8 mouse cellular contexts compared by ENCODE assay signal in the genomic region with DNA sequence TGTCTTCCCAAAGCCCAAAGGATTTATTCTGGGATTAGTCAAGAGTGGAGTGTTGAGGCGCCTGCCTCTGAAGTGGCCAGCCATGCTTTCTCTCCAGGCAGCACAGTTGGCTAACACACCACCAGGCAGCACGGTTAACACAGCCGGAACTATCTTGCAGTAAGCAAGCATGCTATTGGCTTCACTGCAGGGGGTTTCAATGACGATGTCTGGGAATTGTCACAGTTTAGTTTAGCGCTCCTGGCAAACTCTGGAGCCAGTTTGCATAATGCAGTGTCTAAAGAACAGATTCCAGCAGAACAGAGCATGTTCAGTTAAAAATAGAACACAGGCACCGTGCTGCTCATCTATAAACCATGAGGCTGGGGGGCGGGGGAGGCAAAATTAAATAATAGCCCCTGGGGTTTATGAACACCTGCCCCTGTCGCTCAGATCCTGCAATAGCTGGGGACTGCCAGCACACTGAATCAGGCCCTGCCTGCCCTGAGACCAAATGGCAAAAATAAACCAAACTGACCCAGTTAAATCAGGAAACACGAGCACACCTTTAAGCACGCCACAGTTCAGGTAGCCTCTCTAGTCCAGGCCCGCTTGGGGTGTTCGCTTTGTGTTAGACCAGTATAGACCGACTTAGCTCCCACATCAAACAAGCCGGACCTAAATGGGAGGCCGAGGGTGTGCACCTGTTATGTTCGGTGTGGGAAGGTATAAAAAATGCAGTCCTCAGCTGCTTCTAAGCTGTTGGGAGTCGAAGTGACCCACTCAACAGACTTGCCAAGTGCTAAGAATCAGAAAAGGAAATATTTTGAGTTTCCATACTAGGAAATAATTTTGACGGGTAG. TPM values are rescaled to one million over a fixed set of nuclear protein-coding genes. Genes with fewer than 3 reads are reported as not detected.
DNase-seq lines count a peak whose midpoint lies in the region; ATAC-seq lines count a peak whose summit lies in the region.

No protein-coding gene starts in this region.

- no peak for DNase-seq in heart, embryonic 10.5 days (ENCODE audit: low spot score)
- no peak for DNase-seq in heart, postnatal 25 days (ENCODE audit: low spot score)
- peak; percentile 38 for DNase-seq in cerebellum, adult 11 months
- peak; percentile 37 to 54 for DNase-seq in frontal cortex, postnatal 10 days (ENCODE audit: low spot score in 2 of 2)
- peak; percentile 46 to 77 for DNase-seq in kidney, postnatal 25 days
- no peak for DNase-seq in midbrain, embryonic 11.5 days (ENCODE audit: low spot score, missing footprints)
- no peak for DNase-seq in adrenal gland, postnatal 25 days

- H3K27ac ChIP-seq in heart, embryonic 10.5 days: peak overlapping the region; percentile 76
- H3K27ac ChIP-seq in midbrain, embryonic 11.5 days (ENCODE audit: low read depth, low read length): no peak overlapping the region

- intact Hi-C loops in heart, postnatal 25 days (cut with DNase I): no loop called here

- no peaks in the 10 kb centered on the region for H3K36me3 ChIP-seq in heart, embryonic 10.5 days
- H3K36me3 ChIP-seq in midbrain, embryonic 11.5 days (ENCODE audit: control insufficient read depth, insufficient read depth, low read length): no peaks in the 10 kb centered on the region

- no peaks in the 10 kb centered on the region for H3K9me3 ChIP-seq in heart, embryonic 10.5 days
- H3K9me3 ChIP-seq in midbrain, embryonic 11.5 days (ENCODE audit: control insufficient read depth, low read length): no peaks in the 10 kb centered on the region

- no peak overlapping the region for H3K9ac ChIP-seq in midbrain, embryonic 11.5 days (ENCODE audit: low read length)

- H3K4me3 ChIP-seq in heart, embryonic 10.5 days: no peak overlapping the region
- H3K4me3 ChIP-seq in midbrain, embryonic 11.5 days (ENCODE audit: low read depth, low read length): no peak overlapping the region

- ATAC-seq in midbrain, embryonic 11.5 days (ENCODE audit: low FRiP score): peak; percentile 76
- ATAC-seq in megakaryocyte, adult 5-6 weeks (ENCODE audit: poor library complexity, severe bottlenecking): no peak

- no peaks in the 10 kb centered on the region for H3K27me3 ChIP-seq in heart, embryonic 10.5 days (ENCODE audit: insufficient read depth, poor library complexity, severe bottlenecking)
- H3K27me3 ChIP-seq in midbrain, embryonic 11.5 days (ENCODE audit: control insufficient read depth, insufficient read depth, low read length): no peaks in the 10 kb centered on the region

- H3K4me2 ChIP-seq in midbrain, embryonic 11.5 days: no peak overlapping the region

- H3K4me1 ChIP-seq in heart, embryonic 10.5 days: peaks cover 20% of the 10 kb centered on the region
- peaks cover 11% of the 10 kb centered on the region; the same call in 1 of the 2 replicates for H3K4me1 ChIP-seq in midbrain, embryonic 11.5 days (ENCODE audit: control insufficient read depth, insufficient read depth, low read length)

- WGBS in heart, embryonic 10.5 days: 59% methylated on average over 18 of the region's 18 CpGs
- WGBS in midbrain, embryonic 11.5 days: 63% methylated on average over 18 of the region's 18 CpGs

RNA-seq across cellular contexts. Expression of gene Sypl, which starts 27.1 kb away (rescaled TPM):
- polyA plus RNA-seq in heart, embryonic 10.5 days (2016; fragmentation: Nextera tagmentation; extraction: Ambion mirVana): 80.8 and 91.5 TPM in 2 replicates
- 10 to 100 TPM; 85.3 to 86.1 TPM for total RNA-seq in heart, postnatal 25 days (2021)
- polyA plus RNA-seq in midbrain, embryonic 11.5 days (2014; fragmentation: Nextera tagmentation; extraction: Ambion mirVana): 45.3 and 52.8 TPM in 2 replicates
- 114 and 117 TPM in 2 replicates for total RNA-seq in megakaryocyte, adult 5-6 weeks (2015)
- 50.6 and 62.0 TPM in 2 replicates for total RNA-seq in megakaryocyte, adult 5-6 weeks (2017)
- total RNA-seq in adrenal gland, postnatal 25 days (2021): 101 and 114 TPM in 2 replicates

Comparison
In these comparisons a context has a peak if more than half of its experiments do, and no peak if none do; other contexts are left out.
1. DNase-seq: peak in cerebellum, adult 11 months (single experiment), frontal cortex, postnatal 10 days (2 of 2) and kidney, postnatal 25 days (2 of 2); none in heart, embryonic 10.5 days (single experiment), heart, postnatal 25 days (single experiment), midbrain, embryonic 11.5 days (single experiment) and adrenal gland, postnatal 25 days (single experiment).